Mouse (Mus musculus) frontal cortex, adult (tissue): ENCODE measurements around the gene Fgf4.

Experiments
- ATAC-seq: cut with Nextera tagmentation; 2 replicates; pipeline ENCODE4 v1.9.2; 2017; ENCODE audit warnings: mild to moderate bottlenecking, moderate library complexity, mixed read lengths; ENCODE audit not compliant: low TSS enrichment

Fgf4 gene

GRCm38 (mm10) chr7:144847067-144847466 lies at the start of gene Fgf4:
Gene Fgf4 (plus strand): TSS chr7:144847367.
- no peak for ATAC-seq

GRCm38 (mm10) chr7:144798471-144798870 lies 48.7 kb upstream of the Fgf4 start:
- ATAC-seq = peak; percentile 80

GRCm38 (mm10) chr7:144807036-144807435 lies 40.1 kb upstream of the Fgf4 start:
- no peak for ATAC-seq

GRCm38 (mm10) chr7:144807976-144808577 lies 39.1 kb upstream of the Fgf4 start:
- ATAC-seq = no peak

- ATAC-seq = no peak
These were observed 35.6 kb upstream of the Fgf4 start for GRCm38 (mm10) chr7:144811521-144811920.

GRCm38 (mm10) chr7:144821901-144822300 lies 25.3 kb upstream of the Fgf4 start:
- no peak for ATAC-seq

GRCm38 (mm10) chr7:144823988-144824387 lies 23.2 kb upstream of the Fgf4 start:
- ATAC-seq = no peak

GRCm38 (mm10) chr7:144828369-144828768 lies 18.8 kb upstream of the Fgf4 start:
- ATAC-seq = no peak

GRCm38 (mm10) chr7:144837891-144838488 lies 9.2 kb upstream of the Fgf4 start, which contains the start of gene Fgf3:
Gene Fgf3 (plus strand): TSS chr7:144838083.
- ATAC-seq = no peak

GRCm38 (mm10) chr7:144838522-144839503 lies 8.4 kb upstream of the Fgf4 start:
- peak; percentile 31; the same call in 1 of the 2 replicates for ATAC-seq

GRCm38 (mm10) chr7:144846158-144846557 lies 1.0 kb upstream of the Fgf4 start:
- no peak for ATAC-seq

- no peak for ATAC-seq
These were observed 4.2 kb downstream of the Fgf4 start for GRCm38 (mm10) chr7:144851321-144851720.

- ATAC-seq = no peak
These were observed 7.8 kb downstream of the Fgf4 start for GRCm38 (mm10) chr7:144854966-144855365.

- ATAC-seq = no peak
These were observed 10.0 kb downstream of the Fgf4 start for GRCm38 (mm10) chr7:144857158-144857557.

- ATAC-seq = no peak
These were observed 10.7 kb downstream of the Fgf4 start for GRCm38 (mm10) chr7:144857826-144858342.

- ATAC-seq = no peak
These were observed 11.5 kb downstream of the Fgf4 start for GRCm38 (mm10) chr7:144858702-144859101.

GRCm38 (mm10) chr7:144861056-144861768 lies 14.0 kb downstream of the Fgf4 start:
- ATAC-seq = no peak

- no peak for ATAC-seq
These were observed 14.6 kb downstream of the Fgf4 start for GRCm38 (mm10) chr7:144861769-144862070.

- ATAC-seq = no peak
These were observed 15.0 kb downstream of the Fgf4 start for GRCm38 (mm10) chr7:144862126-144862525.

GRCm38 (mm10) chr7:144862712-144863111 lies 15.5 kb downstream of the Fgf4 start:
- ATAC-seq = no peak

- no peak for ATAC-seq
These were observed 16.0 kb downstream of the Fgf4 start for GRCm38 (mm10) chr7:144863196-144863595.
